Mouse (Mus musculus): ENCODE measurements around the gene Aamdc. TPM values are rescaled to one million over a fixed set of nuclear protein-coding genes. Genes with fewer than 3 reads are reported as not detected.

Gene Aamdc
- total RNA-seq, 2 experiments from 2014 or later = 40.2 to 42.0 TPM

GRCm38 (mm10) chr7:97519935-97520334 is 59.4 kb downstream of the Aamdc start:
- no peak for DNase-seq (ENCODE audit: low spot score in 2 of 2)

- peak in 1 of 2 experiments; percentile 9 for DNase-seq (ENCODE audit: low spot score in 2 of 2)
Observed at GRCm38 (mm10) chr7:97514786-97515185, 64.5 kb downstream of the Aamdc start.

- DNase-seq (ENCODE audit: low spot score in 2 of 2) = no peak
Observed at GRCm38 (mm10) chr7:97500555-97501209, 78.6 kb downstream of the Aamdc start.

Other genes with a start within 250 kb of the Aamdc start
- 10 to 100 TPM; 10.8 to 14.0 TPM for gene Usp35, start 247.5 kb downstream of the Aamdc start, total RNA-seq (2021)
- 1 to 10 TPM; 6.9 to 8.9 TPM for gene Kctd21, start 247.2 kb downstream of the Aamdc start, total RNA-seq (2021)
- gene Alg8, start 207.9 kb downstream of the Aamdc start, total RNA-seq (2021) = 10 to 100 TPM; 10.6 to 11.3 TPM
- 100 to 1,000 TPM; 270 to 275 TPM for gene Ndufc2, start 179.5 kb downstream of the Aamdc start, total RNA-seq (2021)
- gene Thrsp, start 161.8 kb downstream of the Aamdc start, total RNA-seq (2021) = 10 to 100 TPM; 16.9 to 19.7 TPM
- gene Kctd14, start 128.2 kb downstream of the Aamdc start, total RNA-seq (2021) = 1 to 10 TPM; 2.1 to 3.1 TPM
- gene Ints4, start 98.5 kb downstream of the Aamdc start, total RNA-seq (2021) = 10 to 100 TPM; 27.5 to 30.1 TPM
- gene Rsf1, start 392 bp upstream of the Aamdc start, total RNA-seq (2021) = 10 to 100 TPM; 42.3 to 45.4 TPM
- 10 to 100 TPM; 68.7 to 74.9 TPM for gene Clns1a, start 117.1 kb upstream of the Aamdc start, total RNA-seq (2021)
- 10 to 100 TPM; 39.7 to 39.9 TPM for gene Aqp11, start 158.8 kb upstream of the Aamdc start, total RNA-seq (2021)
- 100 to 1,000 TPM; 153 to 175 TPM for gene Pak1, start 209.0 kb upstream of the Aamdc start, total RNA-seq (2021)